Mouse (Mus musculus) heart, adult 2 months (tissue): ENCODE measurements around the gene Igfbp5.

ENCODE experiments used
- CTCF ChIP-seq: fragments of 200-600 bp; IDR thresholded peaks from 2 replicates; pipeline ENCODE4 v1.8.1; 2022; ENCODE audit warnings: antibody characterized with exemption, mild to moderate bottlenecking, moderate library complexity
- EP300 ChIP-seq: fragments of 200-500 bp; IDR thresholded peaks from 2 replicates; pipeline ENCODE4 v1.6.1; 2011; ENCODE audit warnings: low read depth, low read length, control low read depth; ENCODE audit not compliant: insufficient read depth
- POLR2A ChIP-seq: fragments of 200-500 bp; IDR thresholded peaks from 2 replicates; pipeline ENCODE4 v1.6.1; 2011; ENCODE audit warnings: mild to moderate bottlenecking, low read depth, low read length, control low read depth; ENCODE audit not compliant: insufficient read depth

DNA sequence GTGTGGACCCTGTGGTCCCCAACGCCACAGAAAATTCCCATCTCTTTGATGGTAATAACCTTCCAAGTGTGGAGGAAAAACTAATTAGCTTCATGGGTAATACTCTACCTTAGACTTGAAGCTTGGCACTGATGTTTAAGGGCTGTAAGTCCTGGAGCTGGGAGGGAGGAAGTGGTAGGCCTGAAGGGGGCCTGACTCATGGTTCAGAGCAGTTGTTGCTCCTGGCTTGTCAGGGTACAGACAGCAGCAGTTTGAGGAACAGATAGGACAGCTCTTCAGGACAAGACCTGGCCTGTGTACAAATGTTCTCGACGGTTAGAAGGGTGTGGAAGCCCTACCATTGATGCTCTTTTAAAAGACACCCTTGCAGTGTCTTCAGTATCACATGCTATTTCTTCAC lies 59.1 kb downstream of the Igfbp5 start:
- TF ChIP-seq POLR2A (no peak), EP300 (no peak), CTCF (no peak)
